Mouse (Mus musculus) lung, postnatal 14 days (tissue): Measurements from ENCODE around the gene Dpagt1.
"Not testable (repeated sequence)": the region's sequence is repeated elsewhere in the genome, so short reads cannot be mapped to it uniquely, and the experiment has no call there.

Experiments used
- DNase-seq: peaks from one replicate; pipeline ENCODE4 v3.0.0; 2021

Dpagt1 gene

GRCm38 (mm10) chr9:44341487-44341886, 15.7 kb downstream of the Dpagt1 start:
- no peak for DNase-seq

DNA sequence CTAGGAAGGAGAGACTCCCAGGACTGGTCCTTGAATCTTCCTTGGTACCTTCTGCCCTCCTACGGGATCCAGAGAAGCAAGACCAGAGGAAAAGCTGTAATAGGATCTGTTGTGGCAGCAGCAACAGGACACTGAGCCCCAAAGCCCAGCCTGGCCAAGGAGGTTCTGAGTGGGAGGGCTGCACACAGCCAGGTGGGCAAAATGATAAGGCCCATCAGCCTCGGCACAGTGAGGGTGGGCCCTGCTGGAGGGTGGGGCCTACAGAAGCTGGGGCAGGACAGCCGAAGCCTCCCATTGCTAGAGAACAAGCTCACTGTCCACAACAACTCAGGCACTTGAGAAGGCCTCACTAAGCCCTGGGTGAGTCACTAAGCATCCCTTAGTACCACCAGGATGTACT, 16.4 kb downstream of the Dpagt1 start:
- no peak for DNase-seq

DNA sequence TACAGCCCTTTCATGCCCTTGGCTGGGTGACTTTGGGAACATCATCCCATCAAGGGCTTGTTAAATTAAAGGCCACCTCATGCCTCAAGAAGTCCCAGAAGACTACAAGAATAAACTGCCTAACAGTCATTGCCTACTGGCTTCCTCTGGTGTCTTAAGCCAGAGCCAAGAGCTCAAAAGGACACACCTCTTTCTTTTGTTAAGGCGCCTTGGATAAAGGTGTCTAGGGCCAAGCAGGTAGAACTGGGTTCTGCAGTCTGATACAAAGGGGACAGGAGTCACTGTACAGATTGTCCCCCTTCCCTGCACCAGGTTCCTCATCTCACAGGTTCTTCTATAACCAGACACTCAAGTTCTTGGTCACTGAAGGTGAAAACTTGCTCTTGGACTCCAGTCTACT, 16.8 kb downstream of the Dpagt1 start:
- no peak for DNase-seq

DNA sequence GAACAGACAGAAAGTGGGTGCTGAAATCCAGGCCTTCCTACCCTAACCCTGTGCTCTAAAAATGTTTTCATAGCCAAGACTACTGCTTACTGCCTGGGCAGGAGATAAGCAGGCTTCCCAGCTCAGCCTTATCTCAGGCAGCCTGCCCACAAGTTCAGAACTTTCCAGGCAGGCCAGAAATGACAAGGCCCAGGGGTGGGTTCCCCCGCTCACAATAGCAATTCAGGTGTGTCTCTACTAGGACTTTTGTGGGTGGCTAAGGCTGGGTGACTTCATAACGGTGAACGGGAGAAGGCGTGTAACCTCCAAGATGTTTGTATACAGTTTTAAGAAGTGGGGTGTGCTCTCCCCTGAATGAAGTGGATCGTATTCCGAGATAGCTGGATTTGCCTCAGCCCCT, 17.5 kb downstream of the Dpagt1 start:
- no peak for DNase-seq

DNA sequence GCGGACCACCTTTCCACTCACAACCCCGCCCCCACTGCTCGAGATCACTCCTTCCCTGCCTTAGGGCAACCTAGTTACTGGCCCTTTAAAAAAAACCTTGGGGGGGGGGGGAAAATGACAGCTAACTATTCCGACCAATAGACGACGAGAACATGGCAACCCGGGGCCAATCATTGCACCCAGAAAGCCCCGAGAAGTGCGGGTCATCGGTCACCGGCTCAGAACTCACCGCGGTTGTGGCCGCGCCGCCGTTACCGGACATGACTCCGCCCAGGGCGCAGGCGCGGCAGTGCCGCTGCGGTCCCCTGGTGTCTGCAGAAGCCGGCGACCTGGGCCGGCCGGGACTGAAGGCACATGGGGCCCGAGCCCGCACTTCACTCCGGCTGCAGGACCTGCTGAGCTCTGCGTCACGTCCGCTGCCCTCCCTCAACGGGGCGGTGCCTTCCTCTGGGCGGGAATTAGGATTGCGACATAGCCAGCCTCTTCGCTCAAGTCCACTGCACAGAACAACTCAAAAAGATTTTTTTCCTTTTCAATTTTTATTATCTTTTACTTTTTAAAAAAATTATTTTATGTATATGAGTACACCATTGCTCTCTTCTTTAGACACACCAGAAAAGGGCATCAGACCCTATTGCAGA, 18.1 kb downstream of the Dpagt1 start, which contains the start of gene Hmbs:
Hmbs (minus strand) TSS at position 448 of the 641 bp plus-strand sequence.
- DNase-seq, result peak; percentile 92

DNA sequence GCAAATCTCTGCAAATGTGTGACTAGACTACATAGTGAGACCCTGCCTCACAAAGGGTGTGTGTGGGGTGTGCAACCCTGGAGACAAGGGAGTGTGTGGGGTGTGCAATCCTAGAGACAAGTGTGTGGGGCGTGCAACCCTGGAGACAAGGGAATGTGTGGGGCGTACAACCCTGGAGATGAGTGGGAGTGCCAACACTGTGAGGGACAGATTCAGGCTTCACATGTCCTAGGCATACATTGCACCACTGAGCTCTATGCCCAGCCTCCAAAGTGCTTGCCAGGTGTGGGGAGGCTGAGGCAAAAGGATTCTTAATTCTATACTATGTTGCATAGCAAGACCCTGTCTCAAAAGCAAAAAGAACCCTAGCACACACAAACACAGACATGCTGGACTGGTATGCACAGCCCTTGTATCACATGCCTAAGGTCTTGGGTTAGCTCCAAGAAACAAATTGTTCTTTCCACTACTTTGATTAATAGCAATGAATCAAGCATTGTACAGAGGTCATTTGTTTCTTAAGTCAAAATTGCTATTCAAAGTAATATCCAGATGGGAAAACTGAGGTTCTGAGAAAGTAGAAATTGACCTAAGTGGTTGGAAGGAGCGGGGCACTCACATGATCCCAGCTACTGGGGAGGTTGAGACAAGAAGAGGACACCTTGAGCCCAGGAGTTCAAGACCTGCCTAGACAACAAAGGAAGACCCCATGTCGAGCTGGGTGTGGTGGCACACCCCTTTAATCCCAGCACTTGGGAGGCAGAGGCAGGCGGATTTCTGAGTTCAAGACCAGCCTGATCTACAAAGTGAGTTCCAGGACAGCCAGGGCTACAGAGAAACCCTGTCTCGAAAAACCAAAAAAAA, 20.0 kb downstream of the Dpagt1 start:
- no peak for DNase-seq

DNA sequence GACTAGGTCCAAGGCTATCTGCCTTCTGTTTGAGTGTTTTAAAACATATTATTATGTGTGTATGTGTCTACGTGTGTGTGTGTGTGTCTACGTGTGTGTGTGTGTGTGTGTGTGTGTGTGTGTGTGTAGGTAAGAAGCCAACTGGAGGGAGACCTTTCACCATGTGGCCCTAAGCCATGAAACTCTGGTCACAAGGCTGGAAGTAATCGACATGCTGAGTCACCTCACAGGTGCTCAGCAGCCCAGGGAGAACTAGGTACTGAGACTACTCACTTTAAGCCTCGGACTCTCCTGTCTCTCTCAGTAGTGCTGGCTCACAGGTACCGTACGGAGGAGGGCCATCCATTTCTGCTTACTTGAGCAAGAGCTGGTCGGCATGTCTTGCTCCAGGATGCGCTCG, 21.3 kb downstream of the Dpagt1 start:
- no peak for DNase-seq

GRCm38 (mm10) chr9:44347621-44348020, 21.8 kb downstream of the Dpagt1 start:
- no peak for DNase-seq

- DNase-seq, result no peak
These were observed 22.7 kb downstream of the Dpagt1 start for GRCm38 (mm10) chr9:44348546-44348945.

DNA sequence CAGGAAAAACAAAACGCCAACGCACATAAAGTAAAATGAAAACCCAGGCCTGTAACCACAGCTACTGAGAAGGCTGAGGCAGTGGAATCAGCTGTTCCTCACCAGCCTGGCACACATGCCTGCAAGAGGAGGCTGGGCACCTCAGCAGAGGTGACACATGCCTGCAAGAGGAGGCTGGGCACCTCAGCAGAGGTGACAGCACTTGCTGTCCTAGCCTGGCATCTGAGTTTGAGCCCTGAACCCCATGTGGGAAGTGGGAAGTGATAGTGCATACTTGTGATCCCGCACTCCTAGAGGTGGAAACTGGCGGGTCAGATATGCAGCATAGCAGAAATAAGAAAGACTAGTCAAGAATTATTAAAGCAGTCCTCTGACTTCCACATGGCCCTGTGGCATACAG, 25.6 kb downstream of the Dpagt1 start:
- no peak for DNase-seq

DNA sequence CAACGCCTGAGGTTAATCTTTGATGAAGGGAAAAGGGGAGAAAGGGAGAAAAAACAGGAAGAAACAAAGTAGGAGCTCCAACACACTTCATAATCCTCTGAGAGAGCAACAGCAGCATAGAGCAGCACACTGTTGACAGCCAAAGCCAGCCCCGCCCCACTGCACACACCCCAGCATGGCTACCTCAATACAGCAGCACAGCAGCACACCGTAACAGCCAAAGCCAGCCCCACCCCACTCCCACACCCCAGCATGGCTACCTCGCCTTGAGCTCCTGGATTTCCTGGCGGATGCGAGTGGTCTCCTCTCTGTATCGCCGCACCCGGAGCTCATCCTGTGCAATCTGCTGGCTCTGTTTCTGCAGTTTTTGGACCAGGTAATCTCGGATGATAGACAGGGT, 26.5 kb downstream of the Dpagt1 start:
- DNase-seq, result no peak

GRCm38 (mm10) chr9:44353142-44353541, 27.3 kb downstream of the Dpagt1 start:
- DNase-seq, result no peak

GRCm38 (mm10) chr9:44357207-44357606, 31.4 kb downstream of the Dpagt1 start:
- DNase-seq, result peak; percentile 32

DNA sequence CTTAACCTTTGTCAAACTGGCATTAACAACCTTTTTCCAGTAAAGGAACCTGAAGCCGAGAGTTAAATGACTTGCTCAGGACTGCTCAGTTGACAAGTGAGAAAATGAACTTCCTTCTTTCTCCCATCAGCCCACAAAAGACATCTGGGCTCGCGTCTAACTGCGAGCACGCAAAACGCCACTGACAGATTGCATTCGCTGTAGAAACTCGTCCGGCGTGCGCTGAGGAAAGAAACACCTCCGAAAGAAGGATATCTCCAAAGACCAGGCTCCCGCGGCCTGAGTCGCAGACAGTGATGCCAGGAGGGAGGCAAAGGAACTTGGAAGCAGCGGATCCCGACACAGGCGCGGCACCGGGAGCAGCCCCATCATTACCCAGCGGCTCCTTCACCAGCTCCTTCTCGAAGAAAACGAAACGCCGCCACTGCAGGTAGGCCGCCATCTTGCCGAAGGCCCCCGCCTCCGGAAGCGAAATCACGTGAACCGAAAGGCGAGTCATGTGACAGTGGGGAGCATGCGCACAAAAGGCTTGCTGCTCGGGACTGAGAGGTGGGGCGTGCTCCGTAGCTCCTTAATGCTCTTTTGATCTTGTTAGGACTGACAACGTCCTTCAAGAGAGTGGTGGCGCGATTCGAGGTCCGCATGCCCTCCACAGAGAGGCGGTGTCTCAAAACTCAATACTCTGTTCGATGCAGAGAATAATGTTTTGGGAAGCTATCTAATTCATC, 35.5 kb downstream of the Dpagt1 start, which contains the start of gene Vps11:
Vps11 (minus strand) TSS at position 481 of the 728 bp plus-strand sequence.
- DNase-seq, result peak; percentile 96

DNA sequence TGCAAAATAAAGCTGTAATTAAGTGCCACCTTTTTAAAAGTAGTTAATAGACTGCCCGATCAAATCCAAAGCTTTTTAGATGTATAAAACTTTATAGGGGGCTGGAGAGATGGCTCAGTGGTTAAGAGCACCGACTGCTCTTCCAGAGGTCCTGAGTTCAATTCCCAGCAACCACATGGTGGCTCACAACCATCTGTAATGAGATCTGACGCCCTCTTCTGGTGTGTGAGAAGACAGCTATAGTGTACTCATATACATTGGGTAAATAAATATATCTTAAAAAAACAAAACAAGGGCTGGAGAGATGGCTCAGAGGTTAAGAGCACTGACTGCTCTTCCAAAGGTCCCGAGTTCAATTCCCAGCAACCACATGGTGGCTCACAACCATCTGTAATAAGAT, 36.1 kb downstream of the Dpagt1 start:
- not testable (repeated sequence) for DNase-seq

DNA sequence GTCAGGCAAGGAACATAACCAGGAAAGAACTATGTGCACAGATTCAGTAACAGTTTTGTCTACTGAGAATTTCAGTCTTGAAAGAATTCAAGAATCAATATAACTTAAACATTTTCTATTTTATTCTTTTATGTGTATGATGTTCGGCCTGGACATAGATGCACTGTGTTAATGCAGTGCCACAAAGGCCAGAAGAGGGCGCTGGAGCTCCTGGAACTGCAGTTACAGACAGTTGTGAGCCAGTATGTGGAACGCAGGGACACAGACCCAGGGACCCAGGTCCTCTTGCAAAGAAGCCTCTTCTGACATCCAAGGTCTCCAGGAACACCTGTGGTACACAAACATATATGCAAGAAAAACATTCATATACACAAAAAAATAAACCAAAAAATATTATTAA, 38.7 kb downstream of the Dpagt1 start:
- DNase-seq, result peak; percentile 21

GRCm38 (mm10) chr9:44373386-44373785, 47.6 kb downstream of the Dpagt1 start:
- no peak for DNase-seq

DNA sequence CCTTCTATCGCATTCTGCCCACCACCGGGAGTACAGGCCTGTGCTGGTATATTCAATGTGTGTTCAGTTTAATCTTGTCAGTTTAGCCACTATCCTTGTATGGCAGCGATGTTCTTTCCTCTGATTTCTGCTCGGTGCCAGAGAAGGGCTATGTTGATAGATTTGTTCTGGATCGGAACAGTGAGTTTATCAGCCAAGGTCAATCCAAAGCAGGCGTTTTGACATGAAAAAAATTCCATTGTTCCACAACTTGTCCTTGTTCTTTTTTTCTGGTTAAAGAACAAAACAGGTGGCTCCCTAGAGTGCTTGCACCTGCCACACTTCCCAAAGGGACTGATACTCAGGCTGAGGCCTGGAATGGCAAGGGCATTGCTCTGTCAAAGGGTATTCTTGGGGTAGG, 50.3 kb downstream of the Dpagt1 start:
- DNase-seq, result no peak

GRCm38 (mm10) chr9:44377335-44377734, 51.5 kb downstream of the Dpagt1 start:
- not testable (repeated sequence) for DNase-seq

GRCm38 (mm10) chr9:44378153-44378730, 52.4 kb downstream of the Dpagt1 start:
- DNase-seq, result no peak

- peak; percentile 99 for DNase-seq
These were observed 53.4 kb downstream of the Dpagt1 start, which contains the start of gene Hyou1 for GRCm38 (mm10) chr9:44379054-44379834. Gene Hyou1 (plus strand): TSS chr9:44379490.

- DNase-seq, result no peak
These were observed 54.0 kb downstream of the Dpagt1 start for GRCm38 (mm10) chr9:44379862-44380261.
